Mouse (Mus musculus) liver, adult 2 months (tissue): ENCODE measurements around the gene Olfr1417. TPM values are rescaled to one million over a fixed set of nuclear protein-coding genes. Genes with fewer than 3 reads are reported as not detected.
"Not testable (repeated sequence)": the region's sequence is repeated elsewhere in the genome, so short reads cannot be mapped to it uniquely, and the experiment has no call there.

Experiments
- DNase-seq: peaks from one replicate; pipeline ENCODE4 v3.0.0-alpha.2; 2011; ENCODE audit warnings: low read depth, low spot score; ENCODE audit errors: extremely low read depth
- H3K27ac ChIP-seq: fragments of 200-500 bp; replicated peaks from 2 replicates; pipeline ENCODE4 v1.5.1; 2012; ENCODE audit warnings: low read depth, mild to moderate bottlenecking, control low read depth, inconsistent platforms, low read length; ENCODE audit not compliant: insufficient read depth
- H3K27me3 ChIP-seq: fragments of 200-500 bp; 2 replicates; pipeline ENCODE4 v1.6.1; 2012; ENCODE audit warnings: mild to moderate bottlenecking, moderate library complexity, low read length, inconsistent platforms; ENCODE audit not compliant: control insufficient read depth, insufficient read depth
- H3K36me3 ChIP-seq: fragments of 200-500 bp; 2 replicates; pipeline ENCODE4 v1.6.1; 2012; ENCODE audit warnings: low read length, inconsistent platforms; ENCODE audit not compliant: control insufficient read depth, insufficient read depth
- H3K4me1 ChIP-seq: fragments of 200-500 bp; 2 replicates; pipeline ENCODE4 v1.6.1; 2011; ENCODE audit warnings: low read length; ENCODE audit not compliant: control insufficient read depth, insufficient read depth
- H3K4me3 ChIP-seq: fragments of 200-500 bp; 2 replicates; pipeline ENCODE4 v1.5.1; 2011; ENCODE audit warnings: low read depth, mild to moderate bottlenecking, control low read depth, low read length, moderate library complexity; ENCODE audit not compliant: insufficient read depth
- H3K79me2 ChIP-seq: fragments of 200-500 bp; 2 replicates; pipeline ENCODE4 v1.6.1; 2012; ENCODE audit warnings: inconsistent platforms, mild to moderate bottlenecking, low read length, moderate library complexity; ENCODE audit not compliant: control insufficient read depth, insufficient read depth
- H3K9ac ChIP-seq: fragments of 200-500 bp; 2 replicates; pipeline ENCODE4 v1.6.1; 2012; ENCODE audit warnings: low read depth, mild to moderate bottlenecking, control low read depth, inconsistent platforms, low read length
- CTCF ChIP-seq: fragments of 200-500 bp; IDR thresholded peaks from 2 replicates; pipeline ENCODE4 v1.5.1; 2011; ENCODE audit warnings: low read depth, low read length, control low read depth
- POLR2A ChIP-seq: fragments of 200-500 bp; IDR thresholded peaks from 2 replicates; pipeline ENCODE4 v1.6.1; 2011; ENCODE audit warnings: low read length, control low read depth; ENCODE audit not compliant: insufficient read depth; ENCODE audit errors: extremely low read depth
- whole genome bisulfite sequencing: fragments of 180-500 bp; shearing (Covaris S2); methylation state at CpG from one replicate; pipeline ENCODE4 v1.1.7; 2018; 5-methylcytosine and 5-hydroxymethylcytosine counted together
- polyA plus RNA-seq: library from polyadenylated mRNA; depleted of rRNA; stranded (reverse); fragments of >200 nt; gene quantifications from 2 replicates; pipeline ENCODE4 v1.2.3, GENCODE M21; 2012; rRNA removed
- total RNA-seq: library from RNA; depleted of rRNA; stranded (reverse); fragments of >200 nt; gene quantifications from 2 replicates; pipeline ENCODE4 v1.2.3, GENCODE M21; 2014; rRNA removed

The Olfr1417 gene
- total RNA-seq (not detected in 2 replicates), polyA plus RNA-seq (not detected in 2 replicates)

GRCm38 (mm10) chr19:11839119-11839518 is at the start of gene Olfr1417:
TSS of gene Olfr1417 (minus strand) at chr19:11839219.
- Histone ChIP-seq H3K4me1 (no peaks in the 10 kb centered on the region), H3K27me3 (no peaks in the 10 kb centered on the region), H3K79me2 (no peaks in the 10 kb centered on the region), H3K36me3 (no peaks in the 10 kb centered on the region), H3K9ac (no peak within 1 kb of the TSS), H3K4me3 (no peak within 1 kb of the TSS), H3K27ac (no peak within 1 kb of the TSS)
- TF ChIP-seq POLR2A, result no peak
- no peak for TF ChIP-seq CTCF
- WGBS, result 90% methylated on average over 4 of the region's 4 CpGs
- DNase-seq, result no peak

- 50% methylated on average over 1 of the region's 1 CpGs for WGBS
- Histone ChIP-seq H3K27ac (no peak within 1 kb of the TSS), H3K36me3 (no peaks in the 10 kb centered on the region), H3K27me3 (no peaks in the 10 kb centered on the region), H3K4me1 (no peaks in the 10 kb centered on the region), H3K79me2 (no peaks in the 10 kb centered on the region), H3K4me3 (no peak within 1 kb of the TSS), H3K9ac (no peak within 1 kb of the TSS)
- no peak for DNase-seq
- TF ChIP-seq CTCF, result no peak
- TF ChIP-seq POLR2A, result no peak
These were observed 47.2 kb upstream of the Olfr1417 start, which contains the start of gene Olfr1420 for GRCm38 (mm10) chr19:11886265-11886664. TSS of gene Olfr1420 (plus strand) at chr19:11886565.

- not testable (repeated sequence) for H3K79me2 ChIP-seq, H3K27me3 ChIP-seq, H3K4me3 ChIP-seq, DNase-seq, H3K9ac ChIP-seq, H3K36me3 ChIP-seq, H3K4me1 ChIP-seq, H3K27ac ChIP-seq
- WGBS, result 54% methylated on average over 22 of the region's 22 CpGs
These were observed 39.4 kb upstream of the Olfr1417 start for GRCm38 (mm10) chr19:11878404-11878803.

- DNase-seq, result no peak
- 37% methylated on average over 1 of the region's 1 CpGs for WGBS
These were observed 36.0 kb upstream of the Olfr1417 start, which contains the start of gene Olfr1419 for GRCm38 (mm10) chr19:11875006-11875405. TSS of gene Olfr1419 (minus strand) at chr19:11875106.

GRCm38 (mm10) chr19:11867837-11868236 is 28.8 kb upstream of the Olfr1417 start:
- WGBS, result 82% methylated on average over 2 of the region's 2 CpGs
- Histone ChIP-seq H3K27ac (no peak overlapping the region), H3K4me1 (no peaks in the 10 kb centered on the region), H3K27me3 (no peaks in the 10 kb centered on the region), H3K4me3 (no peak overlapping the region), H3K79me2 (no peaks in the 10 kb centered on the region), H3K9ac (no peak overlapping the region), H3K36me3 (no peaks in the 10 kb centered on the region)
- TF ChIP-seq CTCF (no peak), POLR2A (no peak)
- DNase-seq, result no peak

More at GRCm38 (mm10) chr19:11875006-11875405, 36.0 kb upstream of the Olfr1417 start, which contains the start of gene Olfr1419:
- no peaks in the 10 kb centered on the region for H3K79me2 ChIP-seq
- H3K27ac ChIP-seq, result no peak within 1 kb of the TSS
- H3K27me3 ChIP-seq, result no peaks in the 10 kb centered on the region
- no peak within 1 kb of the TSS for H3K9ac ChIP-seq
- no peak for TF ChIP-seq POLR2A
- no peak for TF ChIP-seq CTCF
- no peaks in the 10 kb centered on the region for H3K4me1 ChIP-seq
- no peak within 1 kb of the TSS for H3K4me3 ChIP-seq
- no peaks in the 10 kb centered on the region for H3K36me3 ChIP-seq

- Histone ChIP-seq H3K4me3 (no peak within 1 kb of the TSS), H3K4me1 (no peaks in the 10 kb centered on the region), H3K27ac (no peak within 1 kb of the TSS), H3K27me3 (no peaks in the 10 kb centered on the region), H3K36me3 (no peaks in the 10 kb centered on the region), H3K9ac (no peak within 1 kb of the TSS), H3K79me2 (no peaks in the 10 kb centered on the region)
- TF ChIP-seq CTCF, result no peak
- 93% methylated on average over 1 of the region's 1 CpGs for WGBS
- no peak for DNase-seq
These were observed 21.9 kb upstream of the Olfr1417 start, which contains the start of gene Olfr1418 for GRCm38 (mm10) chr19:11860966-11861365. TSS of gene Olfr1418 (minus strand) at chr19:11861066.
